Mouse (Mus musculus) stomach, embryonic 14.5 days (tissue): ENCODE results near the gene Stx11. TPM values are rescaled to one million over a fixed set of nuclear protein-coding genes. Genes with fewer than 3 reads are reported as not detected.

ENCODE experiments used
- ATAC-seq: fragments of 200-750 bp; cut with Nextera tagmentation; 2 replicates; pipeline ENCODE4 v1.8.0; 2017; ENCODE audit warnings: low read depth, moderate TSS enrichment; ENCODE audit not compliant: insufficient number of reproducible peaks, insufficient read depth, low FRiP score
- H3K27ac ChIP-seq: fragments of 300-500 bp; sonication (generic); 2 replicates; pipeline ENCODE4 v1.5.1; 2014; ENCODE audit warnings: mild to moderate bottlenecking, low read length, moderate library complexity, mixed read lengths
- H3K27me3 ChIP-seq: fragments of 300-500 bp; sonication (generic); 2 replicates; pipeline ENCODE4 v1.6.1; 2014; ENCODE audit warnings: low read length, control low read depth, mixed read lengths; ENCODE audit not compliant: control insufficient read depth, insufficient read depth
- H3K36me3 ChIP-seq: fragments of 300-500 bp; sonication (generic); 2 replicates; pipeline ENCODE4 v1.6.1; 2014; ENCODE audit warnings: mild to moderate bottlenecking, control low read depth, low read length, moderate library complexity, mixed read lengths; ENCODE audit not compliant: control insufficient read depth, insufficient read depth
- H3K4me1 ChIP-seq: fragments of 300-500 bp; sonication (generic); 2 replicates; pipeline ENCODE4 v1.6.1; 2014; ENCODE audit warnings: low read length, control low read depth, mixed read lengths; ENCODE audit not compliant: control insufficient read depth, insufficient read depth
- H3K4me2 ChIP-seq: fragments of 300-500 bp; sonication (generic); replicated peaks from 2 replicates; pipeline ENCODE4 v1.6.1; 2014; ENCODE audit warnings: low read depth, low read length, control low read depth
- H3K4me3 ChIP-seq: fragments of 300-500 bp; sonication (generic); 2 replicates; pipeline ENCODE4 v1.5.1; 2014; ENCODE audit warnings: low read depth, low read length, control low read depth
- H3K9ac ChIP-seq: fragments of 300-500 bp; sonication (generic); replicated peaks from 2 replicates; pipeline ENCODE4 v1.6.1; 2014; ENCODE audit warnings: low read depth, mild to moderate bottlenecking, control low read depth, low read length, moderate library complexity, mixed read lengths
- H3K9me3 ChIP-seq: fragments of 300-500 bp; sonication (generic); 2 replicates; pipeline ENCODE4 v1.6.1; 2016; ENCODE audit warnings: low read depth, low read length, control low read depth; ENCODE audit not compliant: control insufficient read depth
- whole genome bisulfite sequencing: fragments of 180-500 bp; shearing (Covaris S2); extraction: QIAGEN DNeasy Blood & Tissue Kit; methylation state at CpG from one replicate; pipeline ENCODE4 v1.1.7; 2014; 5-methylcytosine and 5-hydroxymethylcytosine counted together
- polyA plus RNA-seq: library from polyadenylated mRNA; unstranded; fragments of >200 nt; fragmentation: Nextera tagmentation; extraction: Ambion mirVana; gene quantifications from 2 replicates; pipeline ENCODE4 v1.2.1, GENCODE M21; 2014

Stx11 gene
- polyA plus RNA-seq, 1 experiment from 2014 or later = 4.0 TPM

GRCm38 (mm10) chr10:12915826-12916225 lies 48.3 kb downstream of the Stx11 start:
- 30% methylated on average over 7 of the region's 7 CpGs for WGBS
- H3K4me2 ChIP-seq = no peak overlapping the region
- H3K27ac ChIP-seq = no peak overlapping the region

GRCm38 (mm10) chr10:12914203-12914602 lies 49.9 kb downstream of the Stx11 start:
- Histone ChIP-seq H3K27ac (no peak overlapping the region), H3K9ac (no peak overlapping the region)
- ATAC-seq = no peak

More at GRCm38 (mm10) chr10:12915826-12916225, 48.3 kb downstream of the Stx11 start:
- no peaks in the 10 kb centered on the region for H3K36me3 ChIP-seq
- no peak overlapping the region for H3K4me3 ChIP-seq
- H3K9ac ChIP-seq = no peak overlapping the region
- no peaks in the 10 kb centered on the region for H3K27me3 ChIP-seq
- no peak for ATAC-seq
- H3K9me3 ChIP-seq = no peaks in the 10 kb centered on the region
- H3K4me1 ChIP-seq = peaks cover 4% of the 10 kb centered on the region; the same call in 1 of the 2 replicates

GRCm38 (mm10) chr10:12911981-12912530 lies 52.0 kb downstream of the Stx11 start:
- H3K9me3 ChIP-seq = no peaks in the 10 kb centered on the region
- no peak overlapping the region for H3K4me3 ChIP-seq
- H3K36me3 ChIP-seq = no peaks in the 10 kb centered on the region
- peaks cover 4% of the 10 kb centered on the region; the same call in 1 of the 2 replicates for H3K4me1 ChIP-seq
- 44% methylated on average over 11 of the region's 11 CpGs for WGBS
- no peak overlapping the region for H3K9ac ChIP-seq
- H3K27me3 ChIP-seq = no peaks in the 10 kb centered on the region
- no peak for ATAC-seq
- peak overlapping the region; percentile 25; the same call in 1 of the 2 replicates for H3K4me2 ChIP-seq
- H3K27ac ChIP-seq = peak overlapping the region; percentile 52; the same call in 1 of the 2 replicates

More at GRCm38 (mm10) chr10:12914203-12914602, 49.9 kb downstream of the Stx11 start:
- no peaks in the 10 kb centered on the region for H3K36me3 ChIP-seq
- peaks cover 4% of the 10 kb centered on the region; the same call in 1 of the 2 replicates for H3K4me1 ChIP-seq
- no peak overlapping the region for H3K4me3 ChIP-seq
- H3K4me2 ChIP-seq = no peak overlapping the region
- no peaks in the 10 kb centered on the region for H3K9me3 ChIP-seq
- WGBS = 93% methylated on average over 1 of the region's 1 CpGs
- H3K27me3 ChIP-seq = no peaks in the 10 kb centered on the region

GRCm38 (mm10) chr10:12911451-12911850 lies 52.6 kb downstream of the Stx11 start:
- no peak for ATAC-seq
- H3K4me2 ChIP-seq = 0 out of 2 replicates have a peak overlapping the region, but pooled peaks have one; percentile 25
- no peaks in the 10 kb centered on the region for H3K27me3 ChIP-seq
- no peak overlapping the region for H3K4me3 ChIP-seq
- no peaks in the 10 kb centered on the region for H3K9me3 ChIP-seq
- peaks cover 4% of the 10 kb centered on the region; the same call in 1 of the 2 replicates for H3K4me1 ChIP-seq
- H3K36me3 ChIP-seq = no peaks in the 10 kb centered on the region
- no peak overlapping the region; the same call in 1 of the 2 replicates for H3K27ac ChIP-seq
- no peak overlapping the region for H3K9ac ChIP-seq
- 81% methylated on average over 13 of the region's 13 CpGs for WGBS

GRCm38 (mm10) chr10:12909891-12910290 lies 54.2 kb downstream of the Stx11 start:
- Histone ChIP-seq H3K9ac (no peak overlapping the region), H3K4me1 (no peaks in the 10 kb centered on the region), H3K9me3 (no peaks in the 10 kb centered on the region), H3K4me3 (no peak overlapping the region), H3K36me3 (no peaks in the 10 kb centered on the region), H3K27me3 (no peaks in the 10 kb centered on the region), H3K27ac (no peak overlapping the region), H3K4me2 (no peak overlapping the region)
- WGBS = 87% methylated on average over 2 of the region's 2 CpGs
- ATAC-seq = no peak

- Histone ChIP-seq H3K36me3 (no peaks in the 10 kb centered on the region), H3K4me2 (no peak overlapping the region), H3K27me3 (no peaks in the 10 kb centered on the region), H3K4me1 (no peaks in the 10 kb centered on the region), H3K27ac (no peak overlapping the region), H3K4me3 (no peak overlapping the region), H3K9me3 (no peaks in the 10 kb centered on the region), H3K9ac (no peak overlapping the region)
- ATAC-seq = no peak
- 78% methylated on average over 1 of the region's 1 CpGs for WGBS
Measured at GRCm38 (mm10) chr10:12909179-12909578, 54.9 kb downstream of the Stx11 start.

- Histone ChIP-seq H3K9me3 (no peaks in the 10 kb centered on the region), H3K27ac (no peak overlapping the region), H3K36me3 (no peaks in the 10 kb centered on the region), H3K27me3 (no peaks in the 10 kb centered on the region), H3K9ac (no peak overlapping the region), H3K4me2 (no peak overlapping the region), H3K4me1 (no peaks in the 10 kb centered on the region), H3K4me3 (no peak overlapping the region)
- 70% methylated on average over 5 of the region's 5 CpGs for WGBS
- no peak for ATAC-seq
Measured at GRCm38 (mm10) chr10:12904140-12904528, 60.0 kb downstream of the Stx11 start.

GRCm38 (mm10) chr10:12903440-12904139 lies 60.5 kb downstream of the Stx11 start:
- Histone ChIP-seq H3K4me3 (no peak overlapping the region), H3K9me3 (no peaks in the 10 kb centered on the region), H3K36me3 (no peaks in the 10 kb centered on the region), H3K4me1 (no peaks in the 10 kb centered on the region), H3K27ac (no peak overlapping the region), H3K4me2 (no peak overlapping the region), H3K9ac (no peak overlapping the region), H3K27me3 (no peaks in the 10 kb centered on the region)
- 86% methylated on average over 5 of the region's 5 CpGs for WGBS
- ATAC-seq = 0 out of 2 replicates have a peak, but pooled peaks have one; percentile 28
